Mouse (Mus musculus) embryonic stem cell, embryonic (primary cell): ENCODE results near the gene Ppp1r9b.

Experiments used
- CTCF ChIA-PET, 4 experiments: fragments of 300-600 bp in 2 of 4; fragments of 350-600 bp in 2 of 4; sonication (Branson Sonifier 250); formaldehyde crosslinking; loops; one replicate each; lab custom pipeline; 2022; ENCODE audit warnings: inconsistent platforms in 2 of 4; lab: Charles Lee
- POLR2A ChIA-PET, 4 experiments: fragments of 300-600 bp in 2 of 4; fragments of 350-600 bp in 2 of 4; sonication (Branson Sonifier 250); formaldehyde crosslinking; loops; one replicate each; lab custom pipeline; 2022; ENCODE audit warnings: antibody characterized with exemption in 4 of 4, inconsistent platforms in 1 of 4; lab: Charles Lee

Gene Ppp1r9b

GRCm38 (mm10) chr11:94988780-94989561 lies 1.9 kb upstream of the Ppp1r9b start:
- ChIA-PET CTCF (interaction anchor here (0.5 to 4.1 kb wide), 19 partner anchors 9 to 720 kb away, joined by 3 to 30 read pairs (median 4); partner anchors contain the start of gene Col1a1 (in 1 of the 4)), POLR2A (interaction anchor here in 2 of 4 experiments (0.6 to 3.2 kb wide), 10 partner anchors 8 to 778 kb away, joined by 3 to 12 read pairs (median 4); partner anchors contain the start of gene Tob1 (in 1 of the 2))

- CTCF ChIA-PET: interaction anchor here (0.5 to 4.1 kb wide), 19 partner anchors 9 to 929 kb away, joined by 3 to 30 read pairs (median 4); partner anchors contain the start of genes Col1a1 (in 1 of the 4) and Dlx3 (in 1 of the 4)
- POLR2A ChIA-PET: interaction anchor here (0.6 to 3.2 kb wide), 14 partner anchors 9 to 350 kb away, joined by 3 to 12 read pairs (median 4); no protein-coding TSS in a partner anchor
Measured at GRCm38 (mm10) chr11:94989562-94990017, 1.2 kb upstream of the Ppp1r9b start.

- ChIA-PET POLR2A (interaction anchor here (0.6 to 3.2 kb wide), 24 partner anchors 10 to 314 kb away, joined by 3 to 12 read pairs (median 3); partner anchors contain the start of gene Itga3 (in 1 of the 4)), CTCF (interaction anchor here (0.5 to 4.1 kb wide), 25 partner anchors 10 to 928 kb away, joined by 3 to 30 read pairs (median 4); partner anchors contain the start of genes Col1a1 (in 1 of the 4) and Dlx3 (in 1 of the 4))
Measured at GRCm38 (mm10) chr11:94990102-94990748, 610 bp upstream of the Ppp1r9b start.

- POLR2A ChIA-PET: interaction anchor here in 3 of 4 experiments (0.5 to 3.2 kb wide), 8 partner anchors 12 to 311 kb away, joined by 3 to 12 read pairs (median 5); partner anchors contain the start of gene Itga3 (in 1 of the 3)
- CTCF ChIA-PET: interaction anchor here (0.5 to 4.1 kb wide), 10 partner anchors 9 to 294 kb away, joined by 3 to 30 read pairs (median 4); no protein-coding TSS in a partner anchor
Measured at GRCm38 (mm10) chr11:94991641-94992479, 1.0 kb downstream of the Ppp1r9b start.

GRCm38 (mm10) chr11:94992480-94992753 lies 1.6 kb downstream of the Ppp1r9b start:
- ChIA-PET POLR2A (interaction anchor here in 3 of 4 experiments (0.5 to 3.7 kb wide), 9 partner anchors 10 to 729 kb away, joined by 3 to 22 read pairs (median 6); partner anchors contain the start of genes Itga3 (in 1 of the 3) and Samd14 (in 1 of the 3)), CTCF (interaction anchor here (0.5 to 4.1 kb wide), 10 partner anchors 10 to 266 kb away, joined by 3 to 30 read pairs (median 3); no protein-coding TSS in a partner anchor)

- ChIA-PET CTCF (interaction anchor here in 3 of 4 experiments (0.5 to 2.4 kb wide), 14 partner anchors 9 to 277 kb away, joined by 3 to 13 read pairs (median 3); partner anchors contain the start of gene Samd14 (in 1 of the 3)), POLR2A (interaction anchor here (0.5 to 3.7 kb wide), 13 partner anchors 9 to 728 kb away, joined by 3 to 22 read pairs (median 4); partner anchors contain the start of genes Itga3 (in 1 of the 4) and Samd14 (in 1 of the 4))
Measured at GRCm38 (mm10) chr11:94992754-94993606, 2.1 kb downstream of the Ppp1r9b start.

GRCm38 (mm10) chr11:94994208-94994814 lies 3.5 kb downstream of the Ppp1r9b start:
- ChIA-PET POLR2A (interaction anchor here in 2 of 4 experiments (0.9 to 3.7 kb wide), 5 partner anchors 9 to 111 kb away, joined by 3 to 22 read pairs (median 4); partner anchors contain the start of gene Samd14 (in 1 of the 2)), CTCF (interaction anchor here in 2 of 4 experiments (1.3 to 2.4 kb wide), 3 partner anchors 8 to 114 kb away, joined by 3 to 13 read pairs (median 3); no protein-coding TSS in a partner anchor)

- CTCF ChIA-PET: no interaction called here
- POLR2A ChIA-PET: interaction anchor here in 2 of 4 experiments (0.6 to 3.7 kb wide), 4 partner anchors 12 to 709 kb away, joined by 3 to 22 read pairs (median 3); partner anchors contain the start of gene Samd14 (in 1 of the 2)
Measured at GRCm38 (mm10) chr11:94994947-94995772, 4.3 kb downstream of the Ppp1r9b start.

- CTCF ChIA-PET: no interaction called here
- POLR2A ChIA-PET: interaction anchor here in 3 of 4 experiments (1.0 to 3.7 kb wide), 3 partner anchors 9 to 11 kb away, joined by 3 to 22 read pairs (median 3); partner anchors contain the start of gene Samd14 (in 1 of the 3)
Measured at GRCm38 (mm10) chr11:94996101-94996500, 5.3 kb downstream of the Ppp1r9b start.

- CTCF ChIA-PET: interaction anchor here in 3 of 4 experiments (1.1 to 1.3 kb wide), 4 partner anchors 11 to 254 kb away, joined by 3 to 4 read pairs (median 4); no protein-coding TSS in a partner anchor
- POLR2A ChIA-PET: interaction anchor here in 3 of 4 experiments (0.5 to 2.6 kb wide), 5 partner anchors 8 to 786 kb away, joined by 3 to 8 read pairs (median 3); partner anchors contain the start of gene Tob1 (in 1 of the 3)
Measured at GRCm38 (mm10) chr11:94996984-94997383, 6.1 kb downstream of the Ppp1r9b start.

- CTCF ChIA-PET: interaction anchor here in 3 of 4 experiments (0.7 to 1.4 kb wide), 7 partner anchors 11 to 254 kb away, joined by 3 to 4 read pairs (median 4); no protein-coding TSS in a partner anchor
Measured at GRCm38 (mm10) chr11:94997596-94997995, 6.8 kb downstream of the Ppp1r9b start.

GRCm38 (mm10) chr11:94998041-94998531 lies 7.3 kb downstream of the Ppp1r9b start:
- ChIA-PET POLR2A (interaction anchor here in 3 of 4 experiments (0.8 to 2.6 kb wide), 3 partner anchors 11 to 19 kb away, joined by 3 to 8 read pairs (median 4); no protein-coding TSS in a partner anchor), CTCF (interaction anchor here in 2 of 4 experiments (0.7 to 1.4 kb wide), 4 partner anchors 19 to 56 kb away, joined by 3 to 4 read pairs (median 4); no protein-coding TSS in a partner anchor)

More at GRCm38 (mm10) chr11:94997596-94997995, 6.8 kb downstream of the Ppp1r9b start:
- POLR2A ChIA-PET: interaction anchor here in 3 of 4 experiments (0.6 to 2.6 kb wide), 5 partner anchors 8 to 18 kb away, joined by 3 to 8 read pairs (median 4); no protein-coding TSS in a partner anchor

- ChIA-PET CTCF (interaction anchor here (0.6 to 4.0 kb wide), 23 partner anchors 9 to 707 kb away, joined by 3 to 19 read pairs (median 4); partner anchors contain the start of genes Hils1 (in 1 of the 4) and Ppp1r9b (in 1 of the 4)), POLR2A (interaction anchor here in 3 of 4 experiments (0.6 to 2.3 kb wide), 8 partner anchors 10 to 298 kb away, joined by 3 to 11 read pairs (median 3); partner anchors contain the start of gene Ppp1r9b (in 2 of the 3))
Measured at GRCm38 (mm10) chr11:95000128-95000527, 9.3 kb downstream of the Ppp1r9b start.
